Comparison of ENCODE assay signal across 15 mouse cellular contexts in genomic region chr16:52536278-52536677, GRCm38 (mm10).
"Had no signal": no experiment of that assay in that cellular context is flagged by ENCODE, and none has a peak within 500 bp of the region (broad histone marks: within the 10 kb centered on the region; RNA-seq: fewer than 3 reads in every experiment).

No protein-coding gene starts in this region.

- H3K4me3 ChIP-seq: neural tube, embryonic 15.5 days; stomach, embryonic 15.5 days had no signal

- H3K9ac ChIP-seq: neural tube, embryonic 15.5 days; stomach, embryonic 15.5 days had no signal

- DNase-seq: retina, postnatal 1 day; right cerebral cortex, adult 18-20 months; right cerebral cortex, postnatal 14 days; right cerebral cortex, postnatal 25 days; right cerebral cortex, postnatal 4 days; spleen, adult 18-20 months; thymus, adult 18-20 months; thymus, adult 2 months; thymus, postnatal 14 days; thymus, postnatal 25 days; thymus, postnatal 36 days; thymus, postnatal 4 days had no signal

- H3K27me3 ChIP-seq: neural tube, embryonic 15.5 days; stomach, embryonic 15.5 days had no signal

- H3K4me2 ChIP-seq: neural tube, embryonic 15.5 days; stomach, embryonic 15.5 days had no signal

- H3K9me3 ChIP-seq: neural tube, embryonic 15.5 days; stomach, embryonic 15.5 days had no signal

- H3K27ac ChIP-seq: neural tube, embryonic 15.5 days; stomach, embryonic 15.5 days; stomach, postnatal 0 days had no signal

- H3K36me3 ChIP-seq: neural tube, embryonic 15.5 days; stomach, embryonic 15.5 days had no signal

- H3K4me1 ChIP-seq: neural tube, embryonic 15.5 days; stomach, embryonic 15.5 days had no signal
